Mouse (Mus musculus): Measurements from ENCODE around the gene Smyd4. TPM values are rescaled to one million over a fixed set of nuclear protein-coding genes. Genes with fewer than 3 reads are reported as not detected.

Gene Smyd4
- total and polyA plus RNA-seq, 3 experiments = 9.6 to 12.8 TPM; not detected in 1

DNA sequence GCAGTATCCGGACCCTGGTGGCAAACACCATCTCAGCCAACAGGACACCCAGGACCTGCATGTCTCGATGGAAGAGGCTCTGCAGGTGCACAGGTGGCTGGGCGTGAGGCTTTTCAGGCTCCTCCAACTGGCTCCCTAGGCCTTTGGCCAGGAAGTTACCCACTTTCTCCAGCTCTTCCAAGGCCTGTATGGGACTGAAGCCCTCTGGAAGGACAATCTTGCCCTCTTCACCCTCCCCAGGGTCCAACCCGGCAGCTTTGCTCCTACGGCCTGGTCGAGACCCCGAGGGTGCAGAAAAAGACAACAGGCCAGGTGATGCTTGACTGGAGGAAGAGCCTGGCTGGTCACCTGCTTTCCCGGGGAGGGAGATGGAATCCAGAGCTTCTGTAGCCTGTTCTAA, 103.8 kb downstream of the Smyd4 start:
- no peak overlapping the region for H3K9ac ChIP-seq (ENCODE audit: control insufficient read depth, low read depth, low read length, poor library complexity, severe bottlenecking)
- TF ChIP-seq MAFK (IDR thresholded peaks at IDR 0.05; ENCODE audit: borderline replicate concordance, low read depth, low read length) (no peak), NRF1 (IDR thresholded peaks at IDR 0.05; ENCODE audit: insufficient read depth, low read depth, low read length, poor library complexity, severe bottlenecking) (no peak), CTCF (IDR thresholded peaks at IDR 0.05 in 2 of 3, conservative IDR thresholded peaks at IDR 0.05 in 1 of 3; ENCODE audit: control insufficient read depth in 1 of 3, insufficient read depth in 1 of 3, low read depth in 2 of 3, low read length in 3 of 3, poor library complexity in 1 of 3, severe bottlenecking in 1 of 3) (no peak), CHD1 (IDR thresholded peaks at IDR 0.05; ENCODE audit: low read depth, low read length) (no peak), ZNF384 (IDR thresholded peaks at IDR 0.05; ENCODE audit: low read depth, low read length) (no peak), ZC3H11A (IDR thresholded peaks at IDR 0.05; ENCODE audit: low read depth, low read length) (no peak), MAX (IDR thresholded peaks at IDR 0.05; ENCODE audit: low read length) (no peak), POLR2A (IDR thresholded peaks at IDR 0.05; ENCODE audit: control insufficient read depth in 1 of 2, insufficient read depth in 1 of 2, low read depth in 1 of 2, low read length in 2 of 2, poor library complexity in 1 of 2) (no peak), EP300 (IDR thresholded peaks at IDR 0.05; ENCODE audit: low read depth in 1 of 2, low read length in 2 of 2) (no peak), USF1 (IDR thresholded peaks at IDR 0.05; ENCODE audit: low read depth, low read length) (no peak), HCFC1 (IDR thresholded peaks at IDR 0.05; ENCODE audit: low read depth, low read length) (no peak), RAD21 (IDR thresholded peaks at IDR 0.05; ENCODE audit: low read depth, low read length) (no peak), MYC (IDR thresholded peaks at IDR 0.05; ENCODE audit: low read depth, low read length) (no peak), USF2 (IDR thresholded peaks at IDR 0.05; ENCODE audit: borderline replicate concordance in 1 of 2, insufficient read depth in 1 of 2, low read depth in 1 of 2, low read length in 2 of 2) (no peak), CHD2 (IDR thresholded peaks at IDR 0.05; ENCODE audit: low read length) (no peak), KAT2A (conservative IDR thresholded peaks at IDR 0.05; ENCODE audit: low read depth, low read length) (no peak), MEF2A (IDR thresholded peaks at IDR 0.05; ENCODE audit: extremely low read depth, insufficient replicate concordance, low read depth, low read length, poor library complexity, severe bottlenecking) (no peak), POLR2AphosphoS5 (IDR thresholded peaks at IDR 0.05; ENCODE audit: borderline replicate concordance, low read depth, low read length) (no peak), TCF12 (IDR thresholded peaks at IDR 0.05; ENCODE audit: low read depth, low read length) (no peak), MXI1 (IDR thresholded peaks at IDR 0.05; ENCODE audit: low read depth, low read length) (no peak)

More for the DNA sequence above, 103.8 kb downstream of the Smyd4 start:
- H3K27me3 ChIP-seq (ENCODE audit: control insufficient read depth in 1 of 2, insufficient read depth in 2 of 2, low read length in 2 of 2) = no peaks in the 10 kb centered on the region
- H3K36me3 ChIP-seq (ENCODE audit: control insufficient read depth in 1 of 2, insufficient read depth in 2 of 2, low read length in 2 of 2) = peaks cover 0 to 27% of the 10 kb centered on the region in 2 experiments; a peak in 2 of 4 replicates
- H3K27ac ChIP-seq (ENCODE audit: control insufficient read depth, low read depth, low read length) = no peak overlapping the region
- no peak overlapping the region for H3K4me3 ChIP-seq (ENCODE audit: control insufficient read depth in 1 of 2, insufficient read depth in 1 of 2, low read depth in 2 of 2, low read length in 2 of 2)
- H3K4me1 ChIP-seq (ENCODE audit: control insufficient read depth in 1 of 2, insufficient read depth in 2 of 2, low read length in 2 of 2) = peaks cover 16 to 44% of the 10 kb centered on the region in 2 experiments
- no peaks in the 10 kb centered on the region for H3K9me3 ChIP-seq (replicated peaks; ENCODE audit: insufficient read depth, low read length)
- DNase-seq (ENCODE audit: low read depth, low spot score) = no peak
- H3K79me2 ChIP-seq (ENCODE audit: control insufficient read depth, insufficient read depth, low read length, poor library complexity) = no peaks in the 10 kb centered on the region
